Mouse (Mus musculus): ENCODE results near the gene Irs3. TPM values are rescaled to one million over a fixed set of nuclear protein-coding genes. Genes with fewer than 3 reads are reported as not detected.

Gene Irs3
- polyA plus RNA-seq (2016; fragmentation: Nextera tagmentation; extraction: Ambion mirVana) = 0.20 and 0.64 TPM in 2 replicates

GRCm38 (mm10) chr5:137645652-137646091 is at the start of gene Irs3:
TSS of gene Irs3 (minus strand) at chr5:137645714.
- peaks cover 34% of the 10 kb centered on the region for H3K27me3 ChIP-seq
- peak within 1 kb of the TSS; percentile 34 for H3K4me3 ChIP-seq (replicated peaks)
- WGBS = 15% methylated on average over 11 of the region's 11 CpGs
- peaks cover 49% of the 10 kb centered on the region for H3K4me1 ChIP-seq (replicated peaks)
- peak within 1 kb of the TSS; percentile 55 for H3K4me2 ChIP-seq
- H3K9me3 ChIP-seq = no peaks in the 10 kb centered on the region
- H3K9ac ChIP-seq (replicated peaks) = 0 out of 2 replicates have a peak within 1 kb of the TSS, but pooled peaks have one; percentile 23
- no peak within 1 kb of the TSS for H3K27ac ChIP-seq
- peaks cover 24% of the 10 kb centered on the region for H3K36me3 ChIP-seq
- ATAC-seq (ENCODE audit: insufficient number of reproducible peaks, insufficient read depth, low FRiP score, low TSS enrichment, low read depth) = no peak

- H3K9me3 ChIP-seq = no peaks in the 10 kb centered on the region
- no peaks in the 10 kb centered on the region for H3K4me1 ChIP-seq (replicated peaks)
- H3K4me2 ChIP-seq = no peak overlapping the region
- no peaks in the 10 kb centered on the region for H3K36me3 ChIP-seq
- no peaks in the 10 kb centered on the region for H3K27me3 ChIP-seq
- no peak for ATAC-seq (ENCODE audit: insufficient number of reproducible peaks, insufficient read depth, low FRiP score, low TSS enrichment, low read depth)
- 86% methylated on average over 3 of the region's 3 CpGs for WGBS
- no peak overlapping the region for H3K9ac ChIP-seq (replicated peaks)
- no peak overlapping the region for H3K27ac ChIP-seq
- H3K4me3 ChIP-seq (replicated peaks) = no peak overlapping the region
These were observed 49.3 kb upstream of the Irs3 start for GRCm38 (mm10) chr5:137694796-137695195.

GRCm38 (mm10) chr5:137691881-137692280 is 46.4 kb upstream of the Irs3 start:
- ATAC-seq (ENCODE audit: insufficient number of reproducible peaks, insufficient read depth, low FRiP score, low TSS enrichment, low read depth) = no peak
- Histone ChIP-seq H3K36me3 (no peaks in the 10 kb centered on the region), H3K9ac (replicated peaks) (no peak overlapping the region), H3K27ac (no peak overlapping the region), H3K4me2 (no peak overlapping the region), H3K9me3 (no peaks in the 10 kb centered on the region), H3K4me1 (replicated peaks) (no peaks in the 10 kb centered on the region), H3K27me3 (no peaks in the 10 kb centered on the region), H3K4me3 (replicated peaks) (no peak overlapping the region)
- 53% methylated on average over 1 of the region's 1 CpGs for WGBS

- Histone ChIP-seq H3K4me2 (no peak overlapping the region), H3K36me3 (no peaks in the 10 kb centered on the region), H3K9ac (replicated peaks) (no peak overlapping the region), H3K27me3 (no peaks in the 10 kb centered on the region), H3K4me3 (replicated peaks) (no peak overlapping the region), H3K9me3 (no peaks in the 10 kb centered on the region), H3K27ac (no peak overlapping the region), H3K4me1 (replicated peaks) (no peaks in the 10 kb centered on the region)
- ATAC-seq (ENCODE audit: insufficient number of reproducible peaks, insufficient read depth, low FRiP score, low TSS enrichment, low read depth) = no peak
- 66% methylated on average over 9 of the region's 9 CpGs for WGBS
These were observed 45.0 kb upstream of the Irs3 start for GRCm38 (mm10) chr5:137690531-137690930.

- Histone ChIP-seq H3K36me3 (no peaks in the 10 kb centered on the region), H3K4me3 (replicated peaks) (no peak overlapping the region), H3K4me2 (no peak overlapping the region), H3K4me1 (replicated peaks) (no peaks in the 10 kb centered on the region), H3K27ac (no peak overlapping the region), H3K9me3 (no peaks in the 10 kb centered on the region), H3K9ac (replicated peaks) (no peak overlapping the region), H3K27me3 (no peaks in the 10 kb centered on the region)
- WGBS = 87% methylated on average over 3 of the region's 3 CpGs
- ATAC-seq (ENCODE audit: insufficient number of reproducible peaks, insufficient read depth, low FRiP score, low TSS enrichment, low read depth) = no peak
These were observed 44.5 kb upstream of the Irs3 start for GRCm38 (mm10) chr5:137689974-137690373.

- no peak overlapping the region for H3K4me3 ChIP-seq (replicated peaks)
- H3K9ac ChIP-seq (replicated peaks) = no peak overlapping the region
- WGBS = 87% methylated on average over 6 of the region's 6 CpGs
- 0 out of 2 replicates have a peak, but pooled peaks cover 4% of the 10 kb centered on the region for H3K36me3 ChIP-seq
- H3K27ac ChIP-seq = no peak overlapping the region
- ATAC-seq (ENCODE audit: insufficient number of reproducible peaks, insufficient read depth, low FRiP score, low TSS enrichment, low read depth) = no peak
- H3K4me1 ChIP-seq (replicated peaks) = peaks cover 13% of the 10 kb centered on the region
- no peaks in the 10 kb centered on the region for H3K9me3 ChIP-seq
- no peaks in the 10 kb centered on the region for H3K27me3 ChIP-seq
- no peak overlapping the region for H3K4me2 ChIP-seq
These were observed 40.7 kb upstream of the Irs3 start for GRCm38 (mm10) chr5:137686127-137686790.

GRCm38 (mm10) chr5:137685653-137686052 is 40.1 kb upstream of the Irs3 start:
- no peak for ATAC-seq (ENCODE audit: insufficient number of reproducible peaks, insufficient read depth, low FRiP score, low TSS enrichment, low read depth)
- Histone ChIP-seq H3K4me1 (replicated peaks) (peaks cover 13% of the 10 kb centered on the region), H3K4me3 (replicated peaks) (no peak overlapping the region), H3K9ac (replicated peaks) (no peak overlapping the region), H3K9me3 (no peaks in the 10 kb centered on the region), H3K27me3 (no peaks in the 10 kb centered on the region), H3K27ac (no peak overlapping the region), H3K36me3 (0 out of 2 replicates have a peak, but pooled peaks cover 6% of the 10 kb centered on the region), H3K4me2 (no peak overlapping the region)
- 97% methylated on average over 3 of the region's 3 CpGs for WGBS

- ATAC-seq (ENCODE audit: insufficient number of reproducible peaks, insufficient read depth, low FRiP score, low TSS enrichment, low read depth) = peak; percentile 100
- Histone ChIP-seq H3K27me3 (no peaks in the 10 kb centered on the region), H3K36me3 (0 out of 2 replicates have a peak, but pooled peaks cover 10% of the 10 kb centered on the region), H3K4me3 (replicated peaks) (peak within 1 kb of the TSS; percentile 69), H3K9me3 (no peaks in the 10 kb centered on the region), H3K27ac (peak within 1 kb of the TSS; percentile 72), H3K4me1 (replicated peaks) (peaks cover 13% of the 10 kb centered on the region), H3K4me2 (peak within 1 kb of the TSS; percentile 83), H3K9ac (replicated peaks) (peak within 1 kb of the TSS; percentile 69)
- WGBS = under 1% methylated on average over 62 of the region's 62 CpGs
These were observed 39.0 kb upstream of the Irs3 start, which contains the start of gene Agfg2 for GRCm38 (mm10) chr5:137684294-137685123. TSS of gene Agfg2 (minus strand) at chr5:137684726.

GRCm38 (mm10) chr5:137683388-137684293 is 38.1 kb upstream of the Irs3 start:
- 15% methylated on average over 28 of the region's 28 CpGs for WGBS
- no peaks in the 10 kb centered on the region for H3K27me3 ChIP-seq
- peak overlapping the region; percentile 72; the same call in 1 of the 2 replicates for H3K27ac ChIP-seq
- peak overlapping the region; percentile 83 for H3K4me2 ChIP-seq
- 0 out of 2 replicates have a peak, but pooled peaks cover 10% of the 10 kb centered on the region for H3K36me3 ChIP-seq
- no peak for ATAC-seq (ENCODE audit: insufficient number of reproducible peaks, insufficient read depth, low FRiP score, low TSS enrichment, low read depth)
- H3K9me3 ChIP-seq = no peaks in the 10 kb centered on the region
- H3K4me1 ChIP-seq (replicated peaks) = peaks cover 13% of the 10 kb centered on the region
- H3K9ac ChIP-seq (replicated peaks) = peak overlapping the region; percentile 69
- H3K4me3 ChIP-seq (replicated peaks) = peak overlapping the region; percentile 69

- Histone ChIP-seq H3K4me3 (replicated peaks) (no peak overlapping the region), H3K9ac (replicated peaks) (no peak overlapping the region)
These were observed 37.0 kb upstream of the Irs3 start for GRCm38 (mm10) chr5:137682526-137682925.

More at GRCm38 (mm10) chr5:137682526-137682925, 37.0 kb upstream of the Irs3 start:
- Histone ChIP-seq H3K4me1 (replicated peaks) (peaks cover 13% of the 10 kb centered on the region), H3K4me2 (no peak overlapping the region), H3K27me3 (no peaks in the 10 kb centered on the region), H3K27ac (no peak overlapping the region), H3K36me3 (0 out of 2 replicates have a peak, but pooled peaks cover 14% of the 10 kb centered on the region), H3K9me3 (no peaks in the 10 kb centered on the region)
- ATAC-seq (ENCODE audit: insufficient number of reproducible peaks, insufficient read depth, low FRiP score, low TSS enrichment, low read depth) = no peak
- 88% methylated on average over 6 of the region's 6 CpGs for WGBS

Measured in limb, embryonic 12.5 days (tissue).